Mouse (Mus musculus) cerebellum, adult (tissue): ENCODE data around the gene Skap1.

Experiments used
- ATAC-seq: cut with Nextera tagmentation; 2 replicates; pipeline ENCODE4 v1.9.2; 2017; ENCODE audit warnings: mild to moderate bottlenecking, moderate library complexity, mixed read lengths; ENCODE audit not compliant: insufficient number of reproducible peaks, low FRiP score, low TSS enrichment

Gene Skap1

DNA sequence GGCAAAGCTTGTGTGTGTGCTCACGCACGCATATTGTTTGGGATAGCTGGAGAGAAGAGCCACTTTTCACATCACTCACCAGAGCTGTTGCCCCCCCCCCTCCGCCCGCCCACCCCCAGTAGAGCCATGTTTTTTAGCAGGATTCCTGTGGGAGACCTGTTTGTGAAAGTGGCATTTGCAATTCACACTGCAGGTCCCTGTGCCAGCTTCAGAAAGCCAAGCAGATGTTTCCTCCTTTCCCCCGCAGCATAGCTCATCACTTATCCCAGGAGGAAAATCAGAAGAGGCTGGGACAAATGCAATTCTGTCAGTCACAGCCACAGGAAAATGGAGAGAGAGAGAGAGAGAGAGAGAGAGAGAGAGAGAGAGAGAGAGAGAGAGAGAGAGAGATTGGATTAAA lies 155.2 kb downstream of the Skap1 start:
- no peak for ATAC-seq

DNA sequence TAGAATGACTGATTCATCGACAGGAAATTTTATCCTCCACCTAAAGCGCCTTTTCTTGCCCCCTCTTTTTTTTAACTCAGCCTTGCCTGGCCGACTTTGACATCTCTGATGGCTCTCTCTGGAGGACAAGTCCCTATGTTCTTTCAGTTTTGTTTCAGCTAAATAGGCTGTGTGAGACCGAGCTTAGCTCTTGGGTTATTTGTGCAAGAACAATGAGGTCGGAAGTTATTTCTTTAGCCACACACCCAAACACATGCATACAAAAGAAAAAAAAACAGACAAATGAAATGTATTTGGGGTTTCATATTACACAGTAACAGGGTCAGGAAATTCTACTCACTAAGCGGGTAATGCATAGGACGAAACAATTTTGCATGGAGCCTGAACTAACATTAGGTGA lies 155.6 kb downstream of the Skap1 start:
- ATAC-seq = no peak

DNA sequence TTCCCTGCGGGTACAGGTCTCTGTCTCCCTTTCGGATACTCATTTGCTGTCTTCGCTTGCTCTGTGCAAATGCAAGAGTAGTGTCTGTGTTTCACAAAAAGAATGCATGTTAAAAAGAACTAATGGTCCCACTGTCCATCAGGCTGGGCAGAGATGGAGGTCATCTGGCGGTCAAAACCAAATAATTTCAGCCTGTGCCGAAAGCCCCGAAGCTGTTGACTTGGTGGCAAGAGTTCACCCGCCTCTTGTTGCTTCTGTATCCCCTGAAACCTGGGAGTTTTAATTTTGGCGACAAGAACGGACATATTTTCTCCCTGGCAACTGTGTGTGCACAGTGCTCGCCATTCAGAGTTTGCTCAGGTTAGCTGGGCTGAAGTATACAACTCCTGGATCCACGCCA lies 156.3 kb downstream of the Skap1 start:
- ATAC-seq = no peak

DNA sequence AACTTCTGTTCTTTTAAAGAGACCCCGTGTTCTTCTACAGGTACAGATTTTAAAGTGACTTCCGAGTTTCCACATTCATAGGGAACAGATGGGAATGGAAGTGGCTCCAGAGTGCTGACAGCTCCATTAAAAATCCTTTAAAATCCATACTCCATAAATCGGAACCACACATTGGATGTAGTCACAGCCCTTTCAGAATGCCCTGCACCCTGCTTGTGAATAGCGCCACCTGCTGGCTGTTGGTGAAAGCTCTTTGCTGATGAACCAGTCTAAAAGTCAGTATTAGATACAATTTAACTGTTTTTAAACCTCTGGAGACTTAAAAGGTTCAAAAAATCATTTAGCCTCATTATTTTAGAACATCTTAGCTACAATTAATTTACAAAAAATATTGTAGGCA lies 156.8 kb downstream of the Skap1 start:
- no peak for ATAC-seq

DNA sequence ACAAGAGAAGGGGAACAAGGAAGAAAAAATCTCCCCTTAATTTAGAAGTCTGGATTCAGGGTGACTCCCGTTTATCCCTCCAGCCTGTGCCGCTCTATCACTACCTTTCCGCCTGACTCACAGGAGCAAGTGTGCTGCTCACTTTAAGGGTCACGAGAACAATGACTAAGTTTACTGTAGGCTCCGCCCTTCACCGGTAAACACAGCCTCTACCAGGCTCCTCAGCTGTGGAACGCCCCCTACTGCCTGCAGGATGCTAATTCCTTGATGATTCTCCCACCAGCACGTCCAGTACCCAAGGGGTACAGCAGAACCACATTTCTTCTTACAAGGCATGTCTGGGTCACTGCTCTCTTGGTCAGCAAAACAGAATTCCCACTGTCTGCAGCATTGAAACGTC lies 158.4 kb downstream of the Skap1 start:
- ATAC-seq = no peak

DNA sequence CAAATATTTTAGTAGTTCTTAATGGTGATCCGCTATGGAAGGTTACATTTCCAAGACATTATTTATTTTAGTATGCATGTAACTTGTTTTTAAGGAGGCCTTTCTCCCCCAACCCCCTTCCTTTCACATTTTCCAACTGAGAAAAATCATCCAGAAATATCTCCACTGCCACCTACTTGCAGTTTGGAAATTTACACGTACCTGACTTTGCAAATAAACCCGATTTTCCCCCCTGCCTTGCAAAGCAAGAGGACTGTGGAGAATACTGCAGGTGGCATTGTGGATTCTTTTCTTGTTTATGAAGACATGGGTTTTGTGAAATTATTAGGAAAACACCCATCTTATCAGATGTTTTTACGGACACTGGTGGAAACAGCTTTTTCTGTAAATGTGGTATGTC lies 160.0 kb downstream of the Skap1 start:
- ATAC-seq = no peak

DNA sequence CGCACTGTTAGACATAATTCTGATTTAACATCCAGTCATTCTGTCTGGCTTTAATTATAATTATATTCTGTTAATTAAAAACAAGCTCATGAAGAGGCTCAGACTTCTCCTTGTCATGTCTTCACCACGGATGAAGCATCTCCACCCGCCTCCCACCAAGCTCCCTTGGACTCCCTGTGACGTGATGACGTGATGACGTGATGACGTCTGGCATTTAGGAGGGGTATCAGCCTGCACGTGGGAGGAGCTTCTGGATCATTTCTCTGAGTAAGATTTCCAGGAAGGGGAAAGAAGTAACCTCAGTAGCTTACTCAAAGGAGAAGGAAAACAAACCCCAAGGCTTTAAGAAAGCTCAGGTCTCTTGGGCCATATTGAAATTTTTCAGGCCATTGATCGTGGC lies 165.4 kb downstream of the Skap1 start:
- no peak for ATAC-seq

DNA sequence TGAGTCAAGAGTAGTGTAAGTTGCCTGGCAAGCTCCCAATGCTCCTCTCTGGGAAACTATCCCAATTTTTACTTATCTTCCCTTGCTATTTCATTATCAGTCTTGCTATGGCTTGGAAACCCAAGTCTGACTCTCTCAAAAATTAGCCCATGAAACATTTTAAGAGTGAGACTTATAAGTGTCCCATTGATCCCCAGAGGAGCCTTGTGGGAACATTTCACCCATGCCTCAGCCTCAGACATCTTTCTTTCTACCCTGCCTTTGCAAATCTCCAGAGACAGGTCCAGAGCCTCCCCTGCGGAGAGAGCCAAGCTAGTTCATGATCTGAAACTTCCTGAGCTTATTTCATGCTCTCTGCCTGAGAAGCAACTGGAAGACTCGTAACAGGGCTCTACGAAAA lies 167.1 kb downstream of the Skap1 start:
- ATAC-seq = no peak

DNA sequence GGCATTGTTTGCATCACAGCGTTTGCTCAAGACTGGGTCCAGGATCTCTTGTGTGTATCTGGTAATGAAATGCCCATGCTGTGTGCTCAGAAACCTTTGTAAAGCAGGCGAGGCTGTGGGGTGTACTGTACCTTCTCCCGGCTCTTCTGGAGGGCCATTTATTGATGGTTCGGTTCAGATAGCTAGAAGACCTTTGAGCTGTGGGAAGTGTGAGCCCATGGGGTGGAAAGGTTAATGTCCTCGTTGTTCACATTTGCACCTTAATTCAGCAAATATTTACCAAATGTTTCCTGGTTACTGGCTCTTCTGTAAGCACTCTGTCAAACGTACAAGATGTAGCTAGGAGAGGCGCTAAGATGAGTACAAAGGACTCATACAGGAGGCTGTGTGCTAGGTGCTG lies 173.5 kb downstream of the Skap1 start:
- no peak for ATAC-seq

DNA sequence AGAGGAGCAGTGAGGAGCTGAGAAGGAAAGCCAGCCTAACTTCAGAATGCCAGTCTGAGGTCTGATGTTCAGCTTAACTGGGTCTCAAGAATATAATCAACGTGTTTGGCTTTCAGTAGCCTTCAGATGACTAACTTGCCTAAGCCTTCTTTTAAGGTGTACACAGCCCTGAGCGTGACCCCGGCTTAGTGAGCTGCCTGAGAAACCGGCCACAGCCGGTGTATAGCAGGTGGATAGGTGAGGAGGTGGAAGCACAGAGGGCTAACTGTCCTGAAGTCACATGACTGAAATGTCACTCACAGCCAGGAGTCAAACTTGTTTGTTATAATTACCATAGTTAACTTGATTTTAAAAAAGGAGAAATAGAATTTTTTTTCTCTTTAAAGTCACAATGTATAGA lies 175.4 kb downstream of the Skap1 start:
- no peak for ATAC-seq

DNA sequence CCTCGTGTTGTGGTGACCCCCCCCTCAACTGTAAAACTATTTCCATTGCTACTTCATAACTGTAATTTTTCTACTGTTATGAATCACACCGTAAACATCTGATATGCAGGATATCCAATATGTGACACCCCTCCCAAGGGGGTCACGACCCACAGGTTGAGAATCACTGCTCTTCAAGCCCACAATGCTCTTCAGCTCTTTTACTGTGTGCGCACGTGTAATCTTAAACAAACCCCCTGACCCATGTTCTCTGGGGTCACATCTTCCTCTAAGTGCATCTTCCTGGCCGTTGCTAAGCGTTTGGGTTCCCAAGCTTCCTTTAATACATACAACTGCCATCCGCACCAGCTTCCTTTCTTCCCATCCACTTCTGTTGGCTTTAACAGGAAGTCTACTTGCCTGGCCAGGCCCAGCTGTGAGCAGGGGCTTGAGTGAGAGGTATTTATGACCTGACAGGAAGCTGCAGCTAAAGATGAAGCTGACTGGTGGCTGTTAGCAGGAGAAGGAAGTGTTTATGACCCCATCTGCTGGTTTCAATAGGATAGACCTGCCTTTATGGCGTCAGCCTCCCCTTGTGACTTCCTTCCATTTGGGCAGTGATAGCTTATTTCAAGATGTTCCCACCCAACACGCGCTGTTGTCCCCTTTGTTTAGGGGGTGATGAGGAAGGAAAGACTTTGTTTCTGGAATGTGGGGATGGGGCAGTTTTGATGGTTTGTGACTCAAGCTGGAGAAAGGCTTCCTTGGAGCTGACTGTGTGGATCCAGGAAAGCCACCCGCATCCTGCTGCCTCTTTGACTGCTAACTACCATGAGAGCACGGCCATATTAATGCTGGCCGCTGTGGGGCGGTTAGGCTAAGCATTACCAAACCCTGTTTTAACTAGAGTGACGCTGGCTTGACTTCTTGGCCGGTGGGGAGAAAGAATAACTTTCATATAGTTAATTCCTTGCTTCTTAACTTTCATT lies 178.1 kb downstream of the Skap1 start:
- no peak for ATAC-seq

DNA sequence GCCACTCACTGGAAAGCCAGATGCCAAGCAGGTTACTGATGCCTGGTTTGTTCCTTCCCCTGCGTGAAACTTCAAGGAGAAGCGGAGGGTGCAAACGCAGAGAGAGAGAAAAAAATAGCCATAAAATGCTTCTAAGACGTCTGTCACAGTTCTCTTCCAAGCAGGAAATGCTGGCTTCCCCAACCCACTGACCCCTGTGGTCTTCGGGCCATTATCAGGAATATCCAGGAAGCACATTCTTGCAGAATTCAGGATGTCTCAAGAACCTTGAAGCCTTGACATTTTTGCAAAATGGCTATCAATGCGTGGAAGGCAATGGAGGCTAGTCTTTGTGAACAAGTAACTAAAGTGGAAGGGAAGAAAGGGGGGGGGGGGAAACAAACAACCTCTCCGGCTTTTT lies 180.6 kb downstream of the Skap1 start:
- no peak for ATAC-seq

DNA sequence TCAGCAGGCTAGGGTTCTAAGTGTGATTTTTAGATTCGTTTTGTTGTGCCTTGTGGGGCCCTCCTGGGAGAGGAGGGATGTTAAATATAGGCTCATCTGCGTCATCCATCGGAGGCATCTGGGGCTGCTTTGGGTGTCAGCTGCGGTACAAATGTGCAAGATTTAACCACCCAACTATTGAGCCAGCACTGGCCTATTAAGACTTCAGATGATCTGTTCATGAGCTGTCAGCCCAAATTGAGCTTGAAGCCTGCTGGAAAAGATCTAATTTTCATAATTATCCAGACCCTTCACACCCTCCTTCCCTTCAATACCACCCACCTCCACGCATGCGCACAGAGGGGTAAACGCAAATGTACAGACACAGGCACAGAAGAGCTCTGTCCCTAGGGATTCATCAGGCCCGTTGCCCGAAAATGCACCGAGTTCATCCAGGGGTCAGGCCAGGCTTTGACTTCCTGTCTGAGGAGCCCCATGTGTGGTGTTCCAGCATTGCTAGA lies 181.2 kb downstream of the Skap1 start:
- ATAC-seq = no peak

DNA sequence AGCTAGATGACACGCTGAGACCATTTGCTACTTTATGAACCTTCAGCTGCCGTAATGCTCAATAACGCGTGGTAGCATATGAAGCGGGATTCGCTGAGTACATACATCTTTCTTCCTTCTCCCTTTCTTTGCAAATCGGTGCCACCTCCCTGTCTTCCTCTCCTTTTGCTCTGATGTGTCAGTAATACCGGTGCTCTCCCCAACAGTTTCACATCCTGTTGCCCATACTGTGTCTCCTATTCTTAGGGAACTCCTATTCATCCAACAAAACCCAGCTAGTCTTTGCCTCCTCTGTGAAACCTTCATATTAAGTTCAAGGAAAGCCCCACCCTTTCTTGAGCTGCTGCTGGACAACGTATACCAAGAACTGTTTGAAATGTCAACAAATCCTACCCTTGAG lies 187.5 kb downstream of the Skap1 start:
- no peak for ATAC-seq

DNA sequence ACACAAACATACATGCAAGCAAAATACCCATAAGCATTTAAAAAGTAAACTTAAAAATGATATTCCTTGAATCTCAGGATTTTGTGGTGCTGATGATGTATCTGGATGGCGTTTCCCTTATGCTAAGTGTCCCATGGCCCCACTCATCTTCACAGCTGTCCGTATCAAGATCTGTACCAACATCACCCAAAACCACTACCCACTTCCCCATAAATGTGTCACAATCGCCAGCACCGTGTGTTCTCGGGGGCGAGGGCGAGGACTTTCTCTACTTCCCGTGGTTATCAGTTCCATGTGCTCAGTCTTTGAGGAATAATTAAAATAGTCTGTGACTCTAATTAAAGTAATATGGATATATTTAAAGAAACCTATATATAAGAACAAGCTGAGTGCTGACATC lies 189.5 kb downstream of the Skap1 start:
- no peak for ATAC-seq

DNA sequence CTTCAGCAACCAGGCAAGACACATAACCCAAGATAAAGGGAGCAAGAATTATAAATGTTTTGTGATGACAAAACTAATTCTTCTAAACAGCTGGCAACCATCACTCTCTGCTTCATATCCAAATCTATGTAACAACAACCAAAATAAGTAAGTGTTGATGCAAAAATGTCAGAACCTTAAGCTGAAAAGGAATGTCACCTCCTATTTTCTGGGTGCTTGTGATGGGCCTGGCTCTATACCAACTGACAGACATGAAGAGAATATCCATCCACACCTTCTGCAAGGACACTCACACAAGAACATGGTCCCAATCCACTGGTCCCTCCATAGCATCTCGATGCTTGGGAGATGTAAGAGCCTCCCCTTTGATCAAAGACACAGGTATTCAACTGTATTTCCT lies 194.0 kb downstream of the Skap1 start:
- ATAC-seq = no peak

DNA sequence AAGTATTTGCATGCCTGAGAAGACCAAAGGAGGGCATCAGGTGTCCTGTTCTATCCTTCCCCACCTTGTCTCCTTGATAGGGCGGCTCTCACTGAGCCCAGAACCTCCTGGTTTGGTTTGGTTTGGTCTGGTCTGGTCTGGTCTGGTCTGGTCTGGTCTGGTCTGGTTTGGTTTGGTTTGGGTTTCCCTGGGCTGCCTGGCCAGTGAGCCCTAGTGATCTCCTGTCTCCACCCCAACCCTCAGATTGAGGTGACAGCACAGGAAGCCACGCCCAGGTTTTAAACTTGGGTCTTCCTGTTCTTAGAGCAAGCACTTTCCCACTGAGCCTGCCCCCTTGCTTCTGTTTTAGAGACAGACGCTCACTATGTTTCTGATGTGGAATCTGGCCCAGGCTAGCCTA lies 202.5 kb downstream of the Skap1 start:
- no peak for ATAC-seq

DNA sequence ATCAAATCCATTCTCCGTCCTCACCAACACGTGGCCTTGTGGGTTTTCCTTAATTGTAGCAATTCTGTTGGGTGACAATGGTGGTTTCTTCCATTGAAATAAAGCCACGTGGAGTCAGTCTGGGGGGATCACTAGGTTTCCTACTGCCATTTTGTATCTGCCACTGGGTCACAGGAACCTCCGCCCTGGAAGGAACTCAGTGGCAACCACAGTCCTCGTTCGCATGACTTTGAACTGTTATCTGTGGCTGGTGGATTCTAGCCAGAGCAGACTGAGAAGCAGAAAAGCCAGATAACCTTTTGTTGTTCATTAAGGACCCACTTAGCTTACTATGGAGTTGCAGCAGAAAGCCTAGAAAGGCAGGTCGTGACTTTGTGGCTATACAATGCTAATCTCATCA lies 204.0 kb downstream of the Skap1 start:
- no peak for ATAC-seq

DNA sequence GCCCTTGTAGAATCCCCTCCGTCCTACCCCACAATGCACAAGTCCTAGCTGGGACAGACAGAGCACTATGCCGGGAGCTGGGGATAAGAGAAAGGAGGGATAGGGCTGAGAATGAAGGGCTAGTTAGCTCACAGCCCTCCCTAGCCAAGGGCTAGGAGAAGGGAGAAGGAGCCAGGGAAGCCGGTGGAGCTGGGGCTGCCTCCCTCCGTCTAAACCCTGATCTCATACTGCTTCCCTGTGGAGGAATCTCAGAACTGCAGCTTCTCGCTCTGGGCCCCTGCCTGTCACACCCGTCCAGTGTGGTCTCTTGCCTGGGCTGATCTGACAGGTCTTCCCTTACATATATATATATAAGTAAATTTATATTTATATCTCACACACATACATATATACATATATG lies 209.4 kb downstream of the Skap1 start:
- no peak for ATAC-seq

DNA sequence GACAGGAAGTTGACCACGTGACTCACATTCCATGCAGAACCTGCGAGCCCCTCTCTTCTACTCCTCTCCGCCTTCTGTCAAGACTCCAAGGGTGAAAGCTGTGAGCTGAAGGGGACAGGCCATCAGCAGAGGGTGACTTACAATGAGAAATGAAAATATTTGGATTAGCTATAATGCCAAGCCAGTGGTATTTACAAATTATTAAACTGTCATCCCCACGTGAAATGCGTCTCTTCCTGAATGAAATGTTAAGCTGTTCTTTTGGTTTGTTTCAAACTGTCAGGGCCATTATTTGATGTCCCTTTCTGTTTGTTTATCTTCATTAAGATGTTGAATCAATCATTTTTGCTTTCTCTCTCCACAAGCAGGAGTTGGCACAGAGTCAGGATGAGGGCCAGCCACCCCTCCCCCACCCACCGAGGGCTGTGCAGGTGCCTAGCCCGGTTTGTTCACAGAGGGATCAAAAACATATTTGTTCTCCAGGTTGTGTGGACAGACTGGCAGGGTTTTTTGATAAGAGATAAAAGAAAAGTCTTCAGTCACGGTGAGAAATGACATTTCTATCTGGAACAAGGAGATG lies 210.5 kb downstream of the Skap1 start:
- ATAC-seq = no peak

DNA sequence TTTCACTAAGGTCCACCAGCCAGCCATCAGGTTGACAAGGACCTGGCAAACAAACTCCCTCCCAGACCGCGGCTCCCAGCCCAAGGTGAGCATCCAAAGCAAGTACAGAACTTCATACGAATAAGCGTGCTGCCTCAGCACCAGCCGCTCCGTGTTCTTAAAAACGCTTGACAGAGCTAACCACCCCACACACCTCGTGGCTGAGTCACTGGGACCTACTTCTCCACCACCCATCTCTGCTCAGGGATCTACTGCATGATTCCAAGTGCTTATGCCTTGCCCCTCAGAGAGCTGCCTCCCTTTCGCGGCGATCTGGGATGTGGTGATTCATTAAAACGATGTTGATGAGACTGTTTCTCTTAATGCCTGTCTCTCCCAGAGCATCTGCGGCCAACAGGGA lies 213.6 kb downstream of the Skap1 start:
- no peak for ATAC-seq

DNA sequence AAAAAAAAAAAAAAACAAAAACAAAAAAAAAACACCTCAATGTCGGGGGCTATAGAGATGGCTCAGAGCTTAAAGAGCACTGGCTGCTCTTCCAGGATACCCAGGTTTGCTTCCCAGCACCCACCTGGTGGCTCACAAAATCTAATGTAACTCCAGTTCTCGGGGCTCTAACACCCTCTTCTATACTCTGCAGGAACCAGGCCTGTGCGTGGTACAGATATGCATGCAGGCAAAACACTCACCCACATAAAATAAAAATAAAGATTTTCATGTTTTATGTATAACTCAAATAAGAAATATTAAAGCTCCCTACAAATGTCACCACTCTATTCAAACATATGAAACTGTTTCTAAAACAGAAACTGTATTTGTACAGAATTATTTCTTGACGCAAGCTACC lies 214.6 kb downstream of the Skap1 start:
- no peak for ATAC-seq
